Mouse (Mus musculus) liver, embryonic 13.5 days (tissue): Measurements from ENCODE around the gene Ralgps2. TPM values are rescaled to one million over a fixed set of nuclear protein-coding genes. Genes with fewer than 3 reads are reported as not detected.

ENCODE experiments used
- ATAC-seq: fragments of 200-750 bp; cut with Nextera tagmentation; 2 replicates; pipeline ENCODE4 v1.8.0; 2017; ENCODE audit warnings: low read depth, mild to moderate bottlenecking, moderate number of reproducible peaks, moderate library complexity
- DNase-seq: peaks from one replicate; pipeline ENCODE4 v3.0.0; 2022
- H3K27ac ChIP-seq: fragments of 300-500 bp; sonication (generic); 2 replicates; pipeline ENCODE4 v1.5.1; 2015; ENCODE audit warnings: moderate library complexity, mild to moderate bottlenecking, inconsistent platforms
- H3K27me3 ChIP-seq: fragments of 300-500 bp; sonication (generic); 2 replicates; pipeline ENCODE4 v1.6.1; 2015; ENCODE audit warnings: mild to moderate bottlenecking, inconsistent platforms
- H3K36me3 ChIP-seq: fragments of 300-500 bp; sonication (generic); 2 replicates; pipeline ENCODE4 v1.6.1; 2015; ENCODE audit warnings: mild to moderate bottlenecking, inconsistent platforms
- H3K4me1 ChIP-seq: fragments of 300-500 bp; sonication (generic); replicated peaks from 2 replicates; pipeline ENCODE4 v1.6.1; 2015; ENCODE audit warnings: inconsistent platforms
- H3K4me2 ChIP-seq: fragments of 300-500 bp; sonication (generic); 2 replicates; pipeline ENCODE4 v1.6.1; 2015; ENCODE audit warnings: inconsistent platforms, mild to moderate bottlenecking, moderate library complexity
- H3K4me3 ChIP-seq: fragments of 300-500 bp; sonication (generic); replicated peaks from 2 replicates; pipeline ENCODE4 v1.5.1; 2015; ENCODE audit warnings: mild to moderate bottlenecking, inconsistent platforms
- H3K9ac ChIP-seq: fragments of 300-500 bp; sonication (generic); 2 replicates; pipeline ENCODE4 v1.6.1; 2015; ENCODE audit warnings: mild to moderate bottlenecking, inconsistent platforms
- H3K9me3 ChIP-seq: fragments of 300-500 bp; sonication (generic); replicated peaks from 2 replicates; pipeline ENCODE4 v1.6.1; 2016; ENCODE audit warnings: inconsistent platforms
- WGBS: fragments of 180-500 bp; shearing (Covaris S2); methylation state at CpG from one replicate; pipeline ENCODE4 v1.1.7; 2015; ENCODE audit not compliant: insufficient replicate concordance; 5-methylcytosine and 5-hydroxymethylcytosine counted together
- polyA plus RNA-seq: library from polyadenylated mRNA; unstranded; fragments of >200 nt; fragmentation: Nextera tagmentation; extraction: Ambion mirVana; gene quantifications from 2 replicates; pipeline ENCODE4 v1.2.1, GENCODE M21; 2015

Gene Ralgps2
- polyA plus RNA-seq, 1 experiment from 2014 or later, result 21.0 TPM

DNA sequence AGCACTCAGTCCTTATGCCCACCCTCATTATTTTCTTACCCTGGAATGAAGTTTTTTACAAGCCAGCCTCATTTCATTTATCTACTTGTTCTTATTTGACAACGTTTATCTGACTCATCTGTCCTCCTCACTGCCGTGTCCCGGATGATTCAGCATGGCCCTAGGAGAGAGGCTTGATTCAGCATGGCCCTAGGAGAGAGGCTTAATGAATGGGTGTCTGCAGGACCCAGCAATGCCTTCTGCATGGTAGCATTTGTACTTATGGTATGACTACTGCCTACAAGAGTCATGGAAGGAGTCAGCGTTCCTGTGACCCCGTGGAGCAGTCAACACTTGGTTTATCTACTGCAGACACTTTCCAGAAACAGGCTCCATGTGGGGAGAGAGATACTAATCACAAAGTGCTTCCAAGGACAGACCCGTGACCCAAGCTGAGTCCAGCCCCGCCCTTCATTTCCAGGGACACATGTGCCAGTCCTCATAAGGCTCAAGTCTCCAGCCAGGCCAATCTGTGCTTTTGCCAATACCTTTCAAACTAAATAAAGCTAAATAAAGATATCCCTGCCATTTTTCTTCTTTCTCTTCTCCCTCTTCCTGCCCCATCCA is 31.9 kb upstream of the Ralgps2 start:
- DNase-seq, result peak; percentile 53
- Histone ChIP-seq H3K9me3 (no peaks in the 10 kb centered on the region), H3K4me2 (no peak overlapping the region), H3K4me3 (no peak overlapping the region), H3K4me1 (peaks cover 33% of the 10 kb centered on the region), H3K9ac (no peak overlapping the region), H3K36me3 (no peaks in the 10 kb centered on the region), H3K27ac (no peak overlapping the region), H3K27me3 (no peaks in the 10 kb centered on the region)
- peak; percentile 76 for ATAC-seq
- 28% methylated on average over 7 of the region's 7 CpGs for WGBS

- H3K9me3 ChIP-seq, result no peaks in the 10 kb centered on the region
- H3K4me1 ChIP-seq, result peaks cover 33% of the 10 kb centered on the region
- H3K27me3 ChIP-seq, result no peaks in the 10 kb centered on the region
- no peak overlapping the region for H3K27ac ChIP-seq
- 78% methylated on average over 6 of the region's 6 CpGs for WGBS
- no peaks in the 10 kb centered on the region for H3K36me3 ChIP-seq
- no peak overlapping the region for H3K9ac ChIP-seq
- ATAC-seq (no peak), DNase-seq (no peak)
- no peak overlapping the region for H3K4me3 ChIP-seq
- no peak overlapping the region for H3K4me2 ChIP-seq
These were observed 31.2 kb upstream of the Ralgps2 start for GRCm38 (mm10) chr1:156970641-156971040.

DNA sequence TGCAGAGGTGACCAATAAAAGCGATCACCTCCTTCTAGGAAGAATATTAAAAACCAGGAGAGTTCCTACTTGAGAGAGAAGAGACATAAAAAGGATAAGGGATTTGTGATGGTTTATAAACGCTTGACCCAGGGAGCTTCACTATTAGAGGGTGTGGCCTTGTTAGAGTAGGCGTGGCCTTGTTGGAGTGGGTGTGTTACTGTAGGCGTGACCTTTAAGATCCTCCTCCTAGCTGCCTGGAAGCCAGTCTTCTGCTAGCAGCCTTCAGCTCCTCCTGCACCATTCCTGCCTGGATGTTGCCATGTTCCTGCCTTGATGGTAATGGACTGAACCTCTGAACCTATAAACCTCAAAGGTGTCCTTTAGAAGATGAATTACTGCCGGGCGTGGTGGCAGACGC is 28.7 kb upstream of the Ralgps2 start:
- H3K36me3 ChIP-seq, result no peaks in the 10 kb centered on the region
- ATAC-seq (peak; percentile 73), DNase-seq (no peak)
- no peak overlapping the region for H3K4me2 ChIP-seq
- no peaks in the 10 kb centered on the region for H3K9me3 ChIP-seq
- 64% methylated on average over 7 of the region's 7 CpGs for WGBS
- no peak overlapping the region for H3K4me3 ChIP-seq
- H3K4me1 ChIP-seq, result peaks cover 43% of the 10 kb centered on the region
- H3K27ac ChIP-seq, result no peak overlapping the region
- H3K27me3 ChIP-seq, result no peaks in the 10 kb centered on the region
- H3K9ac ChIP-seq, result no peak overlapping the region

DNA sequence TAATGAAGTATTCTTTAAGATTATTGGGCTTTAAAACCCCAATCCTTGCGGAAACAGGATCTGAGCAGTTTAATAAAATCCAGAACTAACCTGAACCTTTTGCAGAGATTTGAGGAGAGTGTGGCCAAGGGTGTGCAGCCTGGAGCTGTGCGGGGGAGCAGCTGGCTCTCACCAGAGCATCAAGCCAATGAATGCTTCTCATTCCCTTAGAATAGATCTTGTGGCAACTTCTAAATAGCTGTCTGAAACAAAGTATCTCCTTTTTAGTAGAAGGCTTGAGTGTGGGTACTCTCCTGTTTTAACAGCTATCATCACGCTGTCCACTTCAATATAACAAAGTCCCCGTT is 25.1 kb upstream of the Ralgps2 start:
- Histone ChIP-seq H3K9ac (no peak overlapping the region), H3K4me1 (peaks cover 19% of the 10 kb centered on the region), H3K36me3 (no peaks in the 10 kb centered on the region), H3K4me3 (no peak overlapping the region), H3K9me3 (no peaks in the 10 kb centered on the region), H3K27me3 (no peaks in the 10 kb centered on the region), H3K27ac (no peak overlapping the region), H3K4me2 (no peak overlapping the region)
- whole genome bisulfite sequencing, result 52% methylated on average over 4 of the region's 4 CpGs
- no peak for DNase-seq
- ATAC-seq, result no peak

DNA sequence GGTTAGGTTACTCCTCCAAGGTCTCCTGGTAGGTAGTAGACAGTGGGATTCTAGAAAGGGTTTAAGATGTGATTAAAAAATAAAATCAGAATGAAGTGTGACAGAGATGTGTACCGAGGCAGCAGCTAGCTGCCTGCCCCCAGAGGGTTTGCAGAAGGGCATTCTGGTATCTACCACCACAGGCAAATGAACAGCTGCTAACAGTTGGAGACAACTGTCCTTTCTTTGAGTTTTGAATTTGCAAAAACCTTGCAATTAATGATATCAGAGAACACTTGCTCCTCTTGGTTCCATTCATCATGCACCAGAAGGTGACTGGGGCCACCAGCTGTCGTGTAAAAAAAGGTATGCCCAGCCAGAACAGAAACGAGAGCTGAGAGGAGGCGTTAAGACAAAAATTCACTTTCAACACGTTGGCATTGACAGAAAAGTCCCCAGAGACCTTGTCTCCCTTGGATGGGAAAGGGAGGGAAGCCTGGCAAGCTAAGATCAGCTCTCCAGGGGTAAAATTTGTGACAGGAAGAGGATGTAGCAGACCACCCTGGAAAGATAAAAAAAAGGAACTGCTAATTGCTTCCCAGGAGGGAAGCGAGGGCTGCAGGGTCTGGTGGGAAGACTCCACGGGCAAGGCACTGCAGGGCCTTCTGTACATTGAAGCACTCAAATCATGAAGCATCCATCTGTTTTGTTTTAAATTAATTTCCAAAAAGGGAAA is 24.6 kb upstream of the Ralgps2 start:
- ATAC-seq (no peak), DNase-seq (no peak)
- H3K4me2 ChIP-seq, result no peak overlapping the region
- H3K9me3 ChIP-seq, result no peaks in the 10 kb centered on the region
- H3K4me3 ChIP-seq, result no peak overlapping the region
- WGBS, result 15% methylated on average over 7 of the region's 7 CpGs
- peaks cover 19% of the 10 kb centered on the region for H3K4me1 ChIP-seq
- no peak overlapping the region for H3K9ac ChIP-seq
- no peaks in the 10 kb centered on the region for H3K36me3 ChIP-seq
- H3K27ac ChIP-seq, result no peak overlapping the region
- H3K27me3 ChIP-seq, result no peaks in the 10 kb centered on the region

DNA sequence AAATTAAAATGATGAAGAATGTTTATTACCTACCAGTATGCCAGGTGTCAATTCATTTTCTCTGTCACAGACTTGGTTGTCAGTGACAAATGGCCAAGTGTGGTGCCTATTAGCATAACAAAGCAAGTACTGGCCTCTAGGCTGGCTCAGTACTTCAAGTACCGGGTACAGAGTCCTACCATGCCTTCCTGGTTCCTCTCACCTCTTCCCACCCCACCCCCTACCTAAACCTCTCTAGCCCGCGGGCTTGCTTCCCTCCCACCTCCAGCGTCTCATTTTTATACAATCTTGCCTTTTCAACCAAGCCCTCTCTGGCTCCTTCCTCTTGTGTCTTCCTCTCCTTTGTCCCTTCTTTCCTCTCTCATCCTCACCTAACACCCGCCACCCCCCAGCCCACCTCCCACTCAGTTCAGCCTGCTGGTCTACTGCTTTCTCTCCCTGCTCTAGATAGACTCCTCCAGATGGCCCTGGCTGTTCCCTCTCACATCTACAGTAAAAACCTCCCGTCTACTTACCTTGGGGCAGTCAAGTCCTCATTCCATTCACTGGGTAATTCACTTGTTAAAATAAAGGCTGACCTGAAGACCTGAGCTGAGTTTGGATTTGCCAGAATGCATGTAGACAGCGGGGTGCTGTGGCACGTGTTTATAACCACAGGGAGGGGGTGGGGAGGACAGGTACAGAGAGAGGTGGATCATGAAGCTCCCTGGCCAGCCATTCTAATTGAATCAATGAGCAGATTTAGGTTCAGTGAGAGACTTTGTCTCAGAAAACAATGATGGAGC is 22.2 kb upstream of the Ralgps2 start:
- Histone ChIP-seq H3K9me3 (no peaks in the 10 kb centered on the region), H3K9ac (no peak overlapping the region), H3K4me2 (no peak overlapping the region), H3K4me3 (no peak overlapping the region), H3K36me3 (no peaks in the 10 kb centered on the region), H3K4me1 (peaks cover 13% of the 10 kb centered on the region), H3K27ac (no peak overlapping the region), H3K27me3 (no peaks in the 10 kb centered on the region)
- 52% methylated on average over 8 of the region's 8 CpGs for WGBS
- ATAC-seq (no peak), DNase-seq (no peak)

- Histone ChIP-seq H3K4me1 (peaks cover 20% of the 10 kb centered on the region), H3K27ac (no peak overlapping the region), H3K4me3 (no peak overlapping the region), H3K36me3 (no peaks in the 10 kb centered on the region), H3K27me3 (no peaks in the 10 kb centered on the region), H3K9ac (no peak overlapping the region), H3K4me2 (no peak overlapping the region), H3K9me3 (no peaks in the 10 kb centered on the region)
- DNase-seq, result no peak
- WGBS, result 19% methylated on average over 5 of the region's 5 CpGs
- ATAC-seq, result no peak
These were observed 19.6 kb upstream of the Ralgps2 start for GRCm38 (mm10) chr1:156959004-156959403.

- no peak overlapping the region for H3K4me3 ChIP-seq
- DNase-seq (no peak), ATAC-seq (no peak)
- no peaks in the 10 kb centered on the region for H3K27me3 ChIP-seq
- no peak overlapping the region for H3K27ac ChIP-seq
- no peak overlapping the region for H3K9ac ChIP-seq
- H3K9me3 ChIP-seq, result no peaks in the 10 kb centered on the region
- WGBS, result 50% methylated on average over 3 of the region's 3 CpGs
- H3K36me3 ChIP-seq, result no peaks in the 10 kb centered on the region
- H3K4me1 ChIP-seq, result peaks cover 13% of the 10 kb centered on the region
- H3K4me2 ChIP-seq, result no peak overlapping the region
These were observed 17.9 kb upstream of the Ralgps2 start for GRCm38 (mm10) chr1:156957360-156957759.

- Histone ChIP-seq H3K4me3 (no peak overlapping the region; the same call in 1 of the 2 replicates), H3K27ac (no peak overlapping the region), H3K9me3 (no peaks in the 10 kb centered on the region), H3K9ac (no peak overlapping the region), H3K36me3 (no peaks in the 10 kb centered on the region), H3K4me1 (peaks cover 13% of the 10 kb centered on the region), H3K4me2 (peak overlapping the region; percentile 28), H3K27me3 (no peaks in the 10 kb centered on the region)
- peak; percentile 61 for DNase-seq
- 31% methylated on average over 17 of the region's 17 CpGs for WGBS
- peak; percentile 84 for ATAC-seq
These were observed 16.7 kb upstream of the Ralgps2 start for GRCm38 (mm10) chr1:156955926-156956760.

- H3K36me3 ChIP-seq, result no peaks in the 10 kb centered on the region
- no peak overlapping the region for H3K4me2 ChIP-seq
- H3K27ac ChIP-seq, result no peak overlapping the region
- no peak overlapping the region for H3K9ac ChIP-seq
- H3K9me3 ChIP-seq, result no peaks in the 10 kb centered on the region
- H3K27me3 ChIP-seq, result no peaks in the 10 kb centered on the region
- no peak overlapping the region for H3K4me3 ChIP-seq
- 81% methylated on average over 12 of the region's 12 CpGs for WGBS
- peaks cover 13% of the 10 kb centered on the region for H3K4me1 ChIP-seq
- no peak for DNase-seq
- ATAC-seq, result no peak
These were observed 14.8 kb upstream of the Ralgps2 start for GRCm38 (mm10) chr1:156954216-156954615.

- no peaks in the 10 kb centered on the region for H3K9me3 ChIP-seq
- H3K27ac ChIP-seq, result no peak overlapping the region
- 43% methylated on average over 5 of the region's 5 CpGs for WGBS
- H3K4me3 ChIP-seq, result no peak overlapping the region
- no peak for DNase-seq
- no peak for ATAC-seq
- no peak overlapping the region for H3K9ac ChIP-seq
- no peak overlapping the region for H3K4me2 ChIP-seq
- no peaks in the 10 kb centered on the region; the same call in 1 of the 2 replicates for H3K4me1 ChIP-seq
- no peaks in the 10 kb centered on the region for H3K27me3 ChIP-seq
- H3K36me3 ChIP-seq, result no peaks in the 10 kb centered on the region
These were observed 10.9 kb upstream of the Ralgps2 start for GRCm38 (mm10) chr1:156950354-156950753.
